Mouse (Mus musculus) heart, postnatal 25 days (tissue): Measurements from ENCODE around the gene Cald1. TPM values are rescaled to one million over a fixed set of nuclear protein-coding genes. Genes with fewer than 3 reads are reported as not detected.

Experiments
- DNase-seq: peaks from one replicate; pipeline ENCODE4 v3.0.0; 2022; ENCODE audit warnings: low spot score
- intact Hi-C: fragments of 180-260 bp; cut with DNase I; formaldehyde crosslinking; loops from one replicate; pipeline ENCODE4 v1.15.1; 2025
- total RNA-seq, 2 experiments: library from RNA; stranded (reverse); gene quantifications; 2 replicates each; pipeline ENCODE4 v1.2.3; 2021

Gene Cald1
- total RNA-seq, 2 experiments from 2014 or later, result 49.3 to 53.1 TPM

GRCm38 (mm10) chr6:34736934-34737333 is 138.6 kb downstream of the Cald1 start:
- no peak for DNase-seq

DNA sequence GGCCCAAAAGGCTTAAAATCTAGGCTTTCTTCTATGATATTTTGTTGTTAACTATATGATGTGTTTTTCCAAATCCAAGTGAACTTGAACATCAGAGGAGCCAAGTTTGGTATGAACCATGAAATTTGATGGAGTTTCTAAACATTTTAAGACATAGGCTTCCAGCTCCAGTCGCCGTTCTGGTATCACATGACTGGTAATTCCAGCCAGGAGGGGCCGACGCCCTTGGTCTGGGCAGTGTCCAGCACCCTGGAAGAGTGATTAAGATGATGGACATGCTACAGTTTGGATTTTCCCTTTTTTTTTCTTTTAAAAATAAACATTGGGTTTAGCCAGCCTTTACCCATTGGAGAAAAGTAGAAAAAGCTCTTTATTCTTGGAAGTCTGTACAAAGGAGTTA is 145.6 kb downstream of the Cald1 start:
- intact Hi-C loops, result no loop called here
- DNase-seq, result no peak

More at GRCm38 (mm10) chr6:34736934-34737333, 138.6 kb downstream of the Cald1 start:
- intact Hi-C loops, result no loop called here

GRCm38 (mm10) chr6:34747846-34748245 is 149.5 kb downstream of the Cald1 start:
- no peak for DNase-seq
- intact Hi-C loops, result no loop called here

DNA sequence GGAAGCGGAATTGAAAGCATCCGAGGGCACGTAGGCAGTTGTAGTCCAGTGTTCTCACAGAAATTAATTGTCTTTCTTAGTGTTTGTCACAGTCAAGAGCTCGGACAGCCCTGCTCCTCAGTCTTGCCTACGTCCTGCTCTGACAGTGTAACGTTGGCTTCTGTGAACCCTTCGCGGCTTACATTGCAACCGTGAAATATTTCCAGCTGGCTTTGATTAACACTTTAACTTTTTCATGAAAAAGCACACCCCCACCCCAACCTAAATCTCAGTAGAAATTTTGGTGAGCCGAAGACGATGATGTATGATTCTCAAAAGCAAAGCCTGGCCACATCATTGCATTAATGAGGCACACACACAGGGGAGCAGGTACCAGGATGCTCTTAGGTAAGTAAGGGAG is 150.3 kb downstream of the Cald1 start:
- DNase-seq, result no peak
- intact Hi-C loops, result no loop called here

DNA sequence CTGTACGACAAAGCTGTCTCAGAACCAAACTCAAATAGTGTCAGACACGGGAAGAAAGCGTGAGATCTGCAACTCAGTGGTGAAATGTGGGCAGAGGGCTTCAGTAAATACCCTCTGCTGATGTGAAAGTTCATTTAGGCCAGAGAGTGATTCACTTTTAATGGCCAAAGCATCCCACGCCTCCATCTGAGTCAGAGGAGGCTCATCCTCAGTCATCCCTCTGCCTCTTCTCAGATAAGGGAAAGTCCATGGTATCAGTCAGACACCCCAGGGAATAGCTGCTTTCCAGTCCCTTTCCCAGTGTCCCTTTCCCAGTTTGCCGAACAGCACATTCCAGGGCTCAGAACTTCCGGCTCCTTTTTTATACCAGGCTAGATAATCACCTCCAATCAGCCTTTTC is 151.2 kb downstream of the Cald1 start:
- DNase-seq, result no peak
- intact Hi-C loops, result no loop called here

DNA sequence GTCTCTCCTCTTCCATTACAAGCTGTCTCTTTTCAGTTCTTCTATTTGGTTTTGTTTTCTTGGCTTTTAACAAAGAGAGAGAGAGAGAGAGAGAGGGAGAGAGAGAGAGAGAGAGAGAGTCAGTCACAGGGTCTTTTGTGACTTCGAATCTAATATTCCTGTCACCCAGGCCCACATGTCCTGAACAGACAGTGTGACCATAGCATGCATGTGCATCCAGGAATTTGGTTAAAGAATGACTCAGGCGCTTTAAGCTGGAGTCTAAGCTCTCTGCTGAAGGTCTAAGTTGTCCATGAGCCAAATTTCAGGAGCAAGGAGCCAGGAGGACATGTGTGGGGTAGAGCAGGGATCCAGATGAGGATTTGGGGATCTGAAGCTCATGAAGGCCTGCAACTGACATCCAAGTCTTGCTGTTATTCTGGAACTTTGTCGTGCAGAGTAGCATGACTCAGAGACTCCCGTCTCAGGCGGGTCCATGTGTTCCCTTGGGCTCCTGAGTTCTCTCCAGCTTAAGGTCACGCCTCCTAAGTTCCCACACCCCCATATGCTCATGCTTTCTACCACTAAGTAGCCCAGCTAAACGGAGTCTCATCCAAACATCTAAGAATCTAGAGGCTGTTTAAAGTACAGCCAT is 152.3 kb downstream of the Cald1 start:
- DNase-seq, result peak; percentile 44
- intact Hi-C loops, result loop anchor here (5.0 kb wide), 1 partner anchor 68 kb away; no protein-coding TSS in a partner anchor

GRCm38 (mm10) chr6:34751625-34752024 is 153.3 kb downstream of the Cald1 start:
- no peak for DNase-seq
- intact Hi-C loops, result loop anchor here (5.0 kb wide), 1 partner anchor 69 kb away; no protein-coding TSS in a partner anchor

- intact Hi-C loops, result loop anchor here (1.0 to 5.0 kb wide), 3 partner anchors 72 to 243 kb away; no protein-coding TSS in a partner anchor
- no peak for DNase-seq
Measured at GRCm38 (mm10) chr6:34754448-34754847, 156.1 kb downstream of the Cald1 start.

GRCm38 (mm10) chr6:34758340-34758739 is 160.0 kb downstream of the Cald1 start:
- DNase-seq, result no peak
- intact Hi-C loops, result no loop called here

DNA sequence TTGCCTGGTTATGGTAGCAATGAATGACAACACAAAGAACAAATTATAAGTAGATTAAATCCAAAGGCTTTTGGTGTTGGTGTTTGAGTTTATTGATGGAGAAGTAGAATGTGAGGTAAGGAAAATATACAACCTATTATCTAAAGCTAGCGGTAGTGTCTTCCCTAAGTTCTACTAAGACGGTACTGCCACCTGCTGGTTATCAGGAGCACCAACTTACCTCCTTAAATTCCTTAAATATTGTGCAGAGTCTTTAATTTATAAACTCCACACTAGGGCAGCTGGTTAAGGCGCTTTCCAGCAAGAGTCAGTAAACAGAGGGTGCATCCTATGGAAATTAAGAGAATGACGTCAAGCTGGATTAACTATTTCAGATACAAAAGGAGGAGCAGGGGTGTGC is 161.7 kb downstream of the Cald1 start:
- DNase-seq, result no peak
- intact Hi-C loops, result loop anchor here (5.0 kb wide), 1 partner anchor 162 kb away; the partner anchor contains the start of gene Stra8

- intact Hi-C loops, result no loop called here
- no peak for DNase-seq
Measured at GRCm38 (mm10) chr6:34765721-34766120, 167.4 kb downstream of the Cald1 start.

DNA sequence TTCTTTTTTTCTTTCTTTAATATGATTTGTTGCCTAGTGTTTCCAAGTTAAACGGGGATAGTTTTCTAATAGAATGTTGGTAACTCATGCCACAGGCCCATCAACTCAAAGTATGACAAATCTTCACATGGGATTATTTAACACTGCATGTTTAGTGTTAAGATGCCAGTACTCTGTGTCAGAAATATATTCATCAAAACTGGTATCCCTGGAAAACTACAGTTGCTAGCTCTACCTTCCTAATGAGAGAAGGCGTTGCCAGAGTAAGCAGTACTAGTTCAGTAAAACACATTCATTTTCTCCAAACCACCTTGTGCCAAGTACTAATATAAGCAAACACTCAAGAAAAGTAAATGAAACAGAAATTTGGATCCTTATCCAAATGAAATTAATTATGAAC is 171.7 kb downstream of the Cald1 start:
- intact Hi-C loops, result no loop called here
- no peak for DNase-seq

GRCm38 (mm10) chr6:34770491-34770890 is 172.2 kb downstream of the Cald1 start:
- no peak for DNase-seq
- intact Hi-C loops, result no loop called here

DNA sequence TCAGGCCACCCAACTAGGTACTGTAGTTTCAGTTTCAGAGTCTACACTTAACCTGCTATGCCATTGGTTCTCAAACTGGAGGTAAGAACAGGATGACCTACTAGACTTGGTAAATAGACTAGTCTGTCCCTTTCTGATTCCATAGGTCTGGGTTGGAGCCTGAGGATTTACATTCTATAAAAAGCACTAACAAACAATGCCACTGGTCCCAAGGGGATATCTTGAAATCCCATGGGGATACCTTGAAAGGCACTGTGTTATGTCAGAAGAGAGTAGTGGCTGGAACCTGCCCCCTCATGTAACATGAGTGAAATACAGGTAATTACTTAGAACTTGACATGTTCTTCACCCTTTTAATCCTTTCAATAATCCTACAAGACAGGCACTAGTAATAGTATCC is 178.1 kb downstream of the Cald1 start:
- DNase-seq, result no peak
- intact Hi-C loops, result no loop called here

DNA sequence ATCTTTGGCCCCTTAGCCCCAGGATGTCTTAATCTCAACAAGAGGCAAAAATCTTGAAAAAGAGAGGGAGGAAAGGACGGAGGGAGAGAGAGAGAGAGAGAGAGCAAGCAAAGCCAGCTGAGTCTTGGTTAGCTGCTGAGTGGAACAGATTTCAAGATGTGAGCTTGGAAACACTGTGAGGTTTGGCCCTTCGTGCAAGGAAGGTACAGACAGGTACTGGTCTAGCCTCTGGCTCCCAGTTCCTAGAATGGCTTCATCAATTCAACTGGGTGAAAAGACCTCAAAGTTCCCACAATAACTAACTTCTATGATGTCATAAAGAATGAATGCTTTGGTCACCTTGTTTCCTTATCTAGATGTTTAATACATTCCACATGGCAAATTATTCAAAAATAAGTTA is 178.8 kb downstream of the Cald1 start:
- DNase-seq, result no peak
- intact Hi-C loops, result no loop called here

DNA sequence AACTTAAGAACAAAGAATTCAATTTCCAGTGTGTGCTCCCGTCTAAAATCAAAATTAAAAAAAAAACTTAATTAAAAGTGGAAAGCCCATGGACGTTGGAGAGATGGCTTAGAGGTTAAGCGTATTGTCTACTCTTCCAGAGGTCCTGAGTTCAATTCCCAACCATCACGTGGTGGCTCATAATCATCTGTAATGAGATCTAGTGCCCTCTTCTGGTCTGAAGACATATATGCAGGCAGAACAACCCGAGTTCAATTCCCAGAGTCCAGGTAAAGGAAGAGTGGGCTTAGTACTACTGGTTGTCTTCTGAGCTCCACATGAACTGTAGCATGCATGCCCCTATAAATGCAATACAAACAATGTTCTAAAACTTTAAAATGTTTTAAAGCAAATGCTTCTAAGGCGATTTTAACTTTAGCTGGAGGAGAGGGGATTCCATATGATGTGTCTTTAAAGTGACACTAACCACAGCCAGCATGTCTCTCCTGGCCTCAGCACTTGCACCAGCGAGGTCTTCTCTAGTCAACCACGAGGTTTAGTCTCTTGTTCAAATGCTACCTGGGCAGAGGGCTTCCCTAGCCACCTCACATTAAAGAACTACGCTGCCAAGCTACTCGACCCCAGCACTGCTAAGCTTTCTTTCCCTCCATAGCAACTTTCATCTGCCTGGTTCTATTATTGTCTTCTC is 179.8 kb downstream of the Cald1 start:
- DNase-seq, result no peak
- intact Hi-C loops, result no loop called here

DNA sequence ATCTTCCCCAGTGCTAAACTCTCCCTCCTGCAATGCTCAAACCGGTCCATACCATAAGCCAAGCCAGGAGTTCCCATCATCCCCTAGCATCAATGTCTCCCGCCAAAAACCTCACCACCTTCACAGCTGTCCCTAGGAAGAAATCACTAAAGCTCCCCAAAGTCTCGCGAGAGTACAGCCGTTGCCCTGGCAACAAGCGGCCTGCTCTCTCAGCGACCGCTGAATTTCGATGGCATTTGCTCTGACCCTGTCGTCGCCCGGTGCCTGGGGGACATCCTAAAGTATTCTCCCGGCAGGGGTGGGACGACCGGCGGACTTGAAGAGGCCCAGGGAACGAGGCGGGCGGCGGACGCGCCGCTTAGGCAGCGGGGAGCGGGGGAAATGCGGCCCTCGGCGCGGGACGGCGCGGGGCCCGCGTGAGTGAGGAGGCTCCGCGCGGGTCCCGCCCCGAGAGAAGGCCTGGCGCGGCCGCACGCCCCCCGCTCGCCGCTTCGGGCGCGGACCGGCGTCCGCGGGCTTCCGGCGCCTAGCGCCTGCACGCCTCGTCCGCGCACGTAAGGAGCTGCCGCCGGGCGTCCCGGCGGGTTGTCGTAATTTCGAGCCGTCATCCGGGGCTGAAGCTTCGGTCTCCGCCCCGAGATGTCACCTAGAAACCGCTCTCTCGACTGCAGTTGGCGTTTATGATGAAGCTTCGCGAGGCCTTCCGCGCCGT is 182.1 kb downstream of the Cald1 start, which contains the start of gene Agbl3:
Agbl3 (plus strand) TSS at position 202 of the 712 bp plus-strand sequence.
- intact Hi-C loops, result loop anchor here (1.0 to 5.0 kb wide), 3 partner anchors 82 to 127 kb away; partner anchors contain the start of genes Cyren and Tmem140
- DNase-seq, result peak; percentile 87

DNA sequence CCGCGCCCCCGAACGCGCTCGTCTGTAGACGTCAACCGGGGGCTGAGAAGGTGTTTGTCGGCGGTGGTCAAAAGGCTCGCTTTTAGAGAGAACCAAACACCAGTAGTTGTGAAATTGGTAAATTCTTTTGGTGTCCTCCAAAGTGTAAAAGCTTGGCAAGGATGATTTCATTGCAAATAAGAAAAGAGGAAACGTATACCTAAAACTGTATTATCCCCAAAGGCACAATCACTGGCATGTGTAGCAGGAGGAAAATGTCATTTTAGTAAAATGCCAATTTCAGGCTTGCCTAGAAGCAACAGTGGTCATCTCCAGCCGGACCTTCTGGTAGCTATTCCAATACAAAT is 182.6 kb downstream of the Cald1 start:
- no peak for DNase-seq
- intact Hi-C loops, result loop anchor here (1.0 to 5.0 kb wide), 3 partner anchors 81 to 126 kb away; partner anchors contain the start of genes Cyren and Tmem140

- DNase-seq, result no peak
- intact Hi-C loops, result loop anchor here (5.0 kb wide), 2 partner anchors 80 to 125 kb away; partner anchors contain the start of gene Tmem140
Measured at GRCm38 (mm10) chr6:34782493-34782892, 184.2 kb downstream of the Cald1 start.

- intact Hi-C loops, result no loop called here
- DNase-seq, result no peak
Measured at GRCm38 (mm10) chr6:34796881-34797280, 198.6 kb downstream of the Cald1 start.

DNA sequence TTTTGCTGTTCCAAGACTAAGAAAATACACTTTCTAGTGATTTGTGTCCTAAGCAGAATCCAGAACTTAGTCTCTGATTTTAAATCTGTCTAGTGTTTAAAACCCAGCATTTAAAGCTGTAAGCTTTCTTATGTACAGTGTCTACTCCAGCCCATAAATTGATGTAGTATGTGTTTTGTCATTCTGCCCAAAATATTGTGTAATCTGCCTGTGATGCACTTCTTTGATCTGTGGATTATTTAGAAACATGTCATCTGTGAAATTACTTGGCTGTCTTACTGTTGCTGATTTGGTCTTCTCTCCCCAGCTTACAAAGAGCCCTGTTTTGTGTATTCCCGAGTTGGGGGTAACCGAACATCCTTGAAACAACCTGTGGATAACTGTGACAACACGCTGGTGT is 199.6 kb downstream of the Cald1 start:
- DNase-seq, result no peak
- intact Hi-C loops, result no loop called here
